Mouse (Mus musculus): ENCODE data around the gene Naa35.

- TF ChIP-seq CTCF (IDR thresholded peaks at IDR 0.05; ENCODE audit: low read depth): no peak
- no peak for TF ChIP-seq EP300 (IDR thresholded peaks at IDR 0.05; ENCODE audit: low read depth)
Measured at GRCm38 (mm10) chr13:59671521-59671920, 86.5 kb downstream of the Naa35 start.

All from heart, postnatal 0 days (tissue).